Mouse (Mus musculus): ENCODE measurements around the gene 1600002K03Rik.
A peak's percentile ranks its signal among the peaks of the same experiment; 100 is the strongest.
"Not testable (repeated sequence)": the region's sequence is repeated elsewhere in the genome, so short reads cannot be mapped to it uniquely, and the experiment has no call there.

The 1600002K03Rik gene

DNA sequence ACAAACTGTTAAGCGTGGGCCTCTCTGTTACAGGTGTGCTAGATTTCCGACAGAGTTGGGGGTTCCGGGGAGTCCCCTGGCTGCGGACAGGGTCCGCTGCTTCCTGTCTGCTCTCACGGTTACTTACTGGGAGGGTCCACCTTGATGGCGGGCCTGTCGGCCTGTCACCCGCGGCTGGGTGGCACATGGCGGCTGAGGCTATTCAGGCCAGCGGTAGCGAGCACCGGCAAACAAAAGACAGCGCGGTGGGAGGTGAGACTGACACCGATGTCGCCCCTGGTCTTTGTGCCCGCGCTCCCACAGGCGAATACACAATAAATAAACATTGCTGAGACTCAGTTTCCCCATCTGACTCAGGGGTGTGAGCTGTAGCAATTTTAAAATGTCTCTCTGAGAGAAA lies 17.3 kb downstream of the 1600002K03Rik start:
- DNase-seq = no peak

DNA sequence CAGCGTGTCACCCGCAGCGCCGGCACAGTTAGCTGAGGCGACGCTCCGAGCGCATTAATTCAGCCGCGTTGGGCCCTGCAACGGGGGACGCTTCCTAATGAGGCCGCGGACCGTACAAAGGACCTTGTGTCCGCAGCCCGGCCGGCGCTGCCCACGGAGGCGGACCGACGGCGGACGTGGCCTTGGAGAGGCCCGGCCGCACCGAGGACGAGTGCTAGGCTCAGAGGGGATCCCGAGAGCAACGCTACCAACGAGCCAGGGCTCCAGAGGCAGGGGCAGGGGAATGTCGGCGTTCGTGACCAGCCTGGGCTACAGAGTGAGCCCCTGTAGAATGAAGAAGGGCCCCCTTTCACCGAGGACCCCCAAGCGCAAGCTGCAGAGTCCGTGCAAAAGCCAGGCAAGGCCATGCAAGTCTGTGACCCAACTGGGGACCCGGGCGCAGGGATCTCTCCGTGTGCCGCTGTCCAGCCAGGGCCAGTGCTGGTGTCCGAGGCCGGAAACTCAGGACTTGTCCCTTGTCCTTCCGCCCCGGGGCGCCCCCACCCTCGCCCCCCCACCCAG lies 17.8 kb downstream of the 1600002K03Rik start:
- peak; percentile 39 for DNase-seq

DNA sequence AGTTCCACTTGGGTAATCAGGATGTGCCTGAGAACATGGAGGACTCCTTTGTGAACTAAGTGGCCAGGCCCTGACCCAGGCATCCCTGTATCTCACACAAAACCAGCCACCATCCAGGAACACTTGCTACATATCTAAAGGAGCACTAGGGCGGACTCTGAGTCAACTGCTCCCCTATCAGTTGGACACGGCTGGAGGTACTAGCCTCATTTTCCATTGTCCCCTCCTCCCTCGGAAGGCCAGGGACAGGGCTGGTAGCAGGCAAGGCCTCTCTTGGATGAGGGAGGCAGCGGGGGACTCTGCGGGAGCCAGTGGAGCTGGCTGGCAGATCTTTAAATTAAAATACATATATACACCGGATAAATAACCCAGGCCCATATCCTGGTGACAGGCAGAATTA lies 21.2 kb downstream of the 1600002K03Rik start:
- no peak for DNase-seq

DNA sequence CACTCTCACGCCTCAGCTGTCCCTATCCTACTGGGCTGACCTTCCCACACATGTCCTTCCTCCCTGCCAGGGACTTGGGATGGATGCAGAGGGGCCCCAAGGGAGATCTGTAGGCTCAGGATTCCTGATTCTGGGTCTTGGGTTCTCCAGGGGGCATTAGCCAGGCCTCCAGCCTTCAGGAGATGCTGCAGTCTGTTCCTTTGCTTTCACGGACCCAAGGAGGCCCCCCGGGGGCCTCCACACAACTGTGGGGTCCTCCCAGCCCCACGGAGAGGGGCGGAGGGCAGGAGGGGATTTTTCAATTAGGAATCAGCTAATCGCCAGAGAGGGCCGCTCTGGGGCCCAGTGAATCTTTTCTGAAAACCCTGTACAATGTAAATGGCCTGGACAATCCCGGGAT lies 21.7 kb downstream of the 1600002K03Rik start:
- no peak for DNase-seq

DNA sequence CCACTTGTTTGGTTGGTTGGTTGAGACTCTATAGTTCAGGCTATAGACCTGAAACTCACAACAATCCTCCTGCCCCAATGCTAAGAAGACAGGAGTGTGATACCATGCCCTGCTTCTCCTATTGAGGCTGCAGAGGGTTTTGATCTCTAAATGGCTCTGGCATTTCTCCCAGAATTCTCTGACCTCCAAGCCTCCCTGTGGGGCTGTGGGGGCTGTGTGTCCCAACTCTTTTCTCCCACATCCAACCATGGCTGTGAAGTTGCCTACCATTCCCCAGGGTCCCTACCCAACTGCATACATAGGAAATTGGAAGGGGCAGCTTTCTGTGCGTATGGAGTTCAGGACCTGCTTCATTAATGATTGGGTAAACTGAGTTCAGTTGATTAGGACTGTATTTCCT lies 23.4 kb downstream of the 1600002K03Rik start:
- DNase-seq = no peak

DNA sequence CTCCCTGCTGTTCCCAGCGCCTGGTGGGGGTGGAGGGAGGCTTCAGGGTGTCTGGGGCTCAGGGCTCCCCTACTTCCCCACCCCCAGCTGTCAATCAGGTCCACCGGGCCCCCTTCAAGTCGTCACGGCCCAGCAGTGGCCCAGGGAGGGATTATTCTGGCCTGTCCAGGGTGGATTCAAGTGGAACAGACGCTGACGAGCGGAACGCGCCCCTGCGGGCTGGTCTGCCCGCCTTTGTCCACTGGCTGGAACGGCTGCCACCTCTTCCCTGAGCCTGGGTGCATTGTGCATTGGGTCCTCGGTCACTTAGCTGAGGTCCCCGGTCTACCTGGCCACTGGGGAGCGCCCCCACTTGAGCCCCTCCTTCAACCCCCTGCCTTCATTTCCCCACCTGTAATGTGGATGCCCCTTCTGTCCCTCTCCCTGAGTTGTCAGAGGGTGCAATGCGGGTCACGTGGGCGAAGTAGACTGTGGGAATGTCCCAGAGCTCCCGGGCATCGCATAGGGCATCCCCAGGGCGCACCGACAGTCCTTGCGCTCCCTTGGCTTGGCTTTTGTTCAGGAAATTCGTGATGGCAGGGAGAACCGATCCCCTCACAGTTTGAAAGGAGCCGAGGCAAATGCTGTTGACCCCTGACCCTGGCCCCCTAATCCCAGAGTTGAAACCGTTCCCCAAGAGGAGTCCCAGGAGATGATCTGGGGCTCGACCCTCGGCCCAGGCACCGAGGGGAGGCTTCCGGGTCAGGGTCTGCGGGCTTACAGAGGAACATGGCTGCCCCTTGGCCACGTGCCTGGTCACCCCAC lies 24.2 kb downstream of the 1600002K03Rik start:
- no peak for DNase-seq

DNA sequence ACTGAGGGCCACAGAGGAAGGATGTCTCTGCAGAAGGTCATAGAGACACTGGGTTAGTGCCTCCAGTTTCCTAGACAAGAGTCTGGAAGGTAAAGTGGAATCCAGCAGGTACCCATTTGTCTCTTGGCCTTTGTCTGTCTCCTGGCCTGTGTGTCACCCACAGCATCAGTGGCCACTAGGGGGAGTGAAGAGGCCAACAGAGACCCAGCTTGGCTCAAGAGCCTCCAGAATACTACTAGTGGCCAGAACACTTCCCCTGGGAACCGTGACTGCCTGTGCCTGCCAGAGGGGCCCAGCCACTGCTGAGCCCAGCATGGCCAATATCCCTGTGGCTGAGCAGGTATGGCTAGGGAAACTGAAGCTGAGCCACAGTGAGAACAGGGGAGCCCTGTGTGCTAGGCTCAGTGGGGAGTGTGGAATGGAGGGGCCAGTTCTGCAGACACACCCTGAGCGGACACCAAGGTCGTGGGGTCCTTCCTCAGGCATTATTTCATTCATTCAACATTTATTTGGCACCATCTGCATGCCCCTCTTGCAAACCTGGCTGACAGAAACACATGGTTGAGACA lies 26.8 kb downstream of the 1600002K03Rik start:
- peak; percentile 86 for DNase-seq

DNA sequence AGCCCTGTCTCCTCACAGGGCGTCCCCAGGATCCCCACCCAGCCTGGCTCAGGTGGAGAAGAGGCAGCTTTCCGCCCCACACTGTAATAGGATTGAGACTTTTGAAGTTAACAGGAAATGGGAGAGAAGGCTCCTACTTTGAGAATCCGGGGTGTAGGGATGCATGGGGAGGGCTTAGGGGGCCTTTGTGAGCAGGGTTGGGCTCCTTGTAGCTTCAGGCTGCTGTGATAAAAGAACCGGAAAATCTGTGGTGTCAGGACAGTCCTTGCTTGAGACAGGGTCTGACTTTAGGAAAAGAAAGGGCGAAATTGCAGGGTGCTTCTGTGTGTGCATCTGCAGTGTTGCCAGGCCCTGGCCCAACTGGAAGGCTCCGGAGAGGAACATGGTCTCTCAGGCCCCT lies 27.7 kb downstream of the 1600002K03Rik start:
- DNase-seq = no peak

DNA sequence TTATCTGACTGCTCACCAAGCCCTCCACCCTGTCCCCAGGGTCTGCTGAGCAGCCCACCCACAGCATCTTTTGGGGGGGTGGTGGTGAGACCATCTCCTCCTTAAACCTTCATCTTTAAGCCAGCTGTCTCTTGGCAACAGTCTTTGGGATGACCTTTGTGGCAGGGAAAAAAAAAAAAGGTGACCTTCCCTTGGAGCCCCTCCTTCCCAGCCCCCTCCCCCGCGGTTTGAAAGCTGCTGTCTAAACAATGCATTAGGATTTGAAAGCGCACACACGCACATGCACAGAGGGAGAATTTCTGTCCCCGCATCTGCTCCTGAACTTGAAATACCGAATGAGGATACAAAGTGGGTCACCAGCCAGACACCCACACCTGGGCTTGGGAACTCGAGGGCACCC lies 31.3 kb downstream of the 1600002K03Rik start:
- DNase-seq = no peak

DNA sequence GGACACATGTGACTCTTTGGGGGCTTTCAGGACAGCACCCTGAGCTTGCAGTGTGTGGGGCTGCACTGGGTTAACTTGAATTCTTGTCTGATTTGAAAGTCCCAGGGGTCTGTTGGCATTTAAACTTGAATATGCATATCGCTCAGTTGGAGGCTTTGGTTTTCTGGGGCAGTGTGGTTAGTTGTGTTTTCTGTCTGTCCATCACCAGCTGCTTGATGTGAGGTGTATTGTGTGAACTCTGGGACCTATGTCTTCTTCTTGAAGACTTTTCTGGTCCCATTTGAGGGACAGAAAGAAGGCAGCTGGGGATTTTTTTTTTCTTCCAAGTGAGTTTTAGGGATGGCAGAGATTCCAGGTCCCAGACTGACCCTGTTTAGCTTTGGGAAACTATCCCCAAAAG lies 34.5 kb downstream of the 1600002K03Rik start:
- no peak for DNase-seq

DNA sequence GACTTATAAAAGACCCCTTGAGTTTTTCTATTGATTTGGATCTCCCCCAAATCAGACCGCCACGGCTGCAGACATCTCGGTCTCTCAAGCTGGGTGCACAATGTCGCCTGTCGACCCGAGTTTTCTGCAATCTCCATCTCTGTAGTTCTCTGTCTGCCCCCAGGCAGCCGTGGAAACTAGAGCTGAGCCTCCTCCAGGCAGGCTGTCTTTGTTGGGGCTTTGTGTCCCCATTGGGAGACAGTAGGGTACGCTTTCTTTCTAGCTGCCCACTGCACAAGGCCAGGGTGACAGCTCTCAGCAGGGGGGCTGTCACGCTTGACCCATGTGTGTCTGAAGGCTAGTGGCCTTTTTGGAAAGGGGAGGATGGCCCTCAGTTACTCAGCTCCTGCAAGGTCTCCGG lies 34.9 kb downstream of the 1600002K03Rik start:
- no peak for DNase-seq

DNA sequence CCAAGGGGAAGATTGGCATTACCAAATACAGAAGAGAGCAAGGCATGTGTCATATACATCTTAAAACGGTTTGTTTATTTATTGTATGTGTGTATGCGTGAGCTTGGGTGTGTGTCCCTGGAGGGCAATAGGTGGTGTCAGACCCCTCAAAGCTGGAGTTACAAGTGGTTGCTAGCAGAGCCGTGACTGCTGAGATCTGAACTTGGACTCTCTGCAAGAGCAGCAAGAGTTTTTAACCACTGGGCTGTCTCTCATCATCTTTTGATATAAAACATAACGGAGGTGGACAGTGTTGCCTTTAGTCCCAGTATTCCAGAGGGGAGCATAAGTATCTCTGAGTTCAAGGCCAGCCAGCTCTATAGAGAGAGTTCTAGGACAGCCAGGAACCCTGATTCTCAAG lies 35.5 kb downstream of the 1600002K03Rik start:
- no peak for DNase-seq

DNA sequence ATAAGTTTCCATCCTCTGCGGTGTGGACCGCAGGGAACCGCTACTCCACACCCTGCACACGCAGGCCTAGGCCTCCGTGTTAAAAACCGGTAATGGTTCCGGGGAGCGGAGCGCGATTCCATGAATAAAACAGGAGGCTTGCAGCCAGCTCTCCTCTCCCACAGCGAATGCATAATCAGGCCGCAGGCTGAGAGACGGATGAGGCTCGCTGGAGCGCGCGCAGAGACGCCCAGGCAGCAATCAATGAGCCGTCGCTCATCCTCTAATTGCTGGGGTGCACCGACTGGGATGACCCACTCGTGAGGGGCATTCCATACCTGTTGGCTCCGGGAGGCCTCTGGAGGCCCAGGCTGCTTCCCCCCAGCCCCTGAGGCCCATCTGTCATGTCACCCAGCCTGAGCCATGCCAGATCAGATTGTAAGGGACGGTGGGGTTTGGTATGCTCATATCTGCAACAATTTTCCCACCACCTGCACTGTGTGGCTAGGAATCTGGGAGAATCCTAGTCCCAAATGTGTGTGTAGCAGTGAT lies 36.2 kb downstream of the 1600002K03Rik start:
- no peak for DNase-seq

DNA sequence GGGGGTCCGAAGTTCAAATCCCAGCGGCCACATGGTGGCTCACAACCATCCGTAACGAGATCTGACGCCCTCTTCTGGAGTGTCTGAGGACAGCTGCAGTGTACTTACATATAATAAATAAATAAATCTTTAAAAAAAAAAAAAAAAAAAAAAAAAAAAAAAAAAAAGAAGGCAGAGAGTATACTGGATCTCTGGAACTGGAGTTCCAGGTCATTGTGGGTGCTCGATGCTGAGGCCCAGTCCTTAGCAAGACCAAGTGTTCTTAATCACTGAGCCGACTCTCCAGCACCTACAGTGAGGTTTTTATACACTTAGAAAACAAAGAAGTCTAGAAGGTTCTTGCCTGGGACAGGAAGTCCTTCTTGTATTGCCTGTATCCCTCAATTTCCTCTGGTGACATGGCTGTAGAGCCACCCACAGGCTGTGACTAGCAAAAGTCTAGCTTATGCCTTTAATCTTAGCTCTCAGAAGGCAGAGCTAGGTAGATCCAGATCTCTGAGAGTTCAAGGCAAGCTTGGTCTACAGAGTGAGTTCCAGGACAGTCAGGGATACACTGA lies 38.9 kb downstream of the 1600002K03Rik start:
- not testable (repeated sequence) for DNase-seq

DNA sequence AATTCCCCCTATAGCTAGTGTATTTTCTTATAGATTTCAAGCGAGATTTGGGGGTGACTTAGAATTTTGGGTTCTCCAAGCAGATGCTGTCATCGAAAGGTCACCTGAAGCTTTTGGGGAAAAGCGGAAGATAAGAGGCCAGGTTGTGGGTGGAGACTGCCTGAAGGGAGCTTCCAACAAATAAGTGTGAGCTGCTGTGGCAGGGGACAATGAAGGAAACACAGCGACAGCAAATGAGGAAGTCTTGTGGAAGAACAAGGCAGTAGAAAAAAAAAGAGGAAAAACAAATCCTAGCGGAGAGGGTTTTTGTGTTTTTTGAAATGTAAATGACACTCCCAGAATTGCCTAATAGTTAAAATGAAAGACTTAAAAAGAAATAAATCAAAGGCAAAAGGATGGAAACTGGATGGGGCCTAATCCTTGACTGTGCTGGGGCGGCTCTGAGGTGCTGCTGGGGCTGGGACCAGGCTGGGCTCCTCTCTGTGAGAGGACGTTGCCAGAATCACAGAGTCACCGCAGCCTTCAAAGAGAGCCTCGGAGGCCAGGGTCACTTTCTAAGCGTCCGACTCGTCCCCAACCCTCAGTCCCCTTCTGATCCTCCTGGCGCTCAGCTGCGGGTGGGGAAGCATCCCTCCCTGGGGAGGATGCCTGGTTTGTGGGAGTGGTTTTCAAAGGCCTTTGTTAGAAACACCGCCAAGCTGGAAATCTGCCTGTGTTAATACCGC lies 42.5 kb downstream of the 1600002K03Rik start:
- DNase-seq = no peak

DNA sequence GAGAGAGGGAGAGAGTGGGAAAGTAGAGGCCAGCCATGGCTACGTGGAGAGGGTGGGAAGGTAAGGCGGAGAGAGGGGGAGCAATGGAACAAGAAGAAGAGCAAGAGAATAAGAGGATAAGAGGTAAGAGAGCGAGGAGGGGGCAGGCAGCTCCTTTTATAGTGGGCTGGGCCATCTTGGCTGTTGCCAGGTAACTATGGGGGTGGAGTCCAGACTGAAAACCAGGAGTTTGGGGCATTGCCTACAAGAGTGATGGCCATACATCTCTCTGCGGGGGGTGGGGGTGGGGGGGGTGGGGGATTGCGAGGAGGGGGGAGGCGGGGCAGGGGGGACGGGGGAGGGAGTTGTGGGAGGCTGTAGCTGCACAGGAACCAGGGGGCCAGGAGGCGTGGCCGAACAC lies 47.9 kb downstream of the 1600002K03Rik start:
- no peak for DNase-seq

DNA sequence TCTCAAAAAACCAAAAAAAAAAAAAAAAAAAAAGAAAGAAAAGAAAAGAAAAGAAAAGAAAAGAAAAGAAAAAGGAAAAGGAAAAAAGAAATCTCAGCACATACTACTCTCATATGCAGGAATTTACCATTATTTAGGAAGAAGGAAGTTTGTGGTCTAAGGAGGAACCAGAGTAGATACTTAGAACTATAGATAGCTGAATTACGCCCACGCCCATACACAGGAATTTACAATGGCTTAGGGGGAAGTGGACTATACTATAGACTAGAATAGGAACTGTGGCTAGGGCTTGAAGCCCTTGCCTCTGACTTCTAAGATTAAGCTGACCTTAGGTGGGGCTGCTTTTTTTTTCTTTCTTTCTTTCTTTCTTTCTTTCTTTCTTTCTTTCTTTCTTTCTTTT lies 50.4 kb downstream of the 1600002K03Rik start:
- DNase-seq = not testable (repeated sequence)
